Mouse (Mus musculus) cerebral cortex, adult 2 months (tissue): ENCODE data around the gene Slc25a34.

Experiments used
- WGBS: fragments of 180-500 bp; shearing (Covaris S2); methylation state at CpG from one replicate; pipeline ENCODE4 v1.1.7; 2018; 5-methylcytosine and 5-hydroxymethylcytosine counted together

Gene Slc25a34

DNA sequence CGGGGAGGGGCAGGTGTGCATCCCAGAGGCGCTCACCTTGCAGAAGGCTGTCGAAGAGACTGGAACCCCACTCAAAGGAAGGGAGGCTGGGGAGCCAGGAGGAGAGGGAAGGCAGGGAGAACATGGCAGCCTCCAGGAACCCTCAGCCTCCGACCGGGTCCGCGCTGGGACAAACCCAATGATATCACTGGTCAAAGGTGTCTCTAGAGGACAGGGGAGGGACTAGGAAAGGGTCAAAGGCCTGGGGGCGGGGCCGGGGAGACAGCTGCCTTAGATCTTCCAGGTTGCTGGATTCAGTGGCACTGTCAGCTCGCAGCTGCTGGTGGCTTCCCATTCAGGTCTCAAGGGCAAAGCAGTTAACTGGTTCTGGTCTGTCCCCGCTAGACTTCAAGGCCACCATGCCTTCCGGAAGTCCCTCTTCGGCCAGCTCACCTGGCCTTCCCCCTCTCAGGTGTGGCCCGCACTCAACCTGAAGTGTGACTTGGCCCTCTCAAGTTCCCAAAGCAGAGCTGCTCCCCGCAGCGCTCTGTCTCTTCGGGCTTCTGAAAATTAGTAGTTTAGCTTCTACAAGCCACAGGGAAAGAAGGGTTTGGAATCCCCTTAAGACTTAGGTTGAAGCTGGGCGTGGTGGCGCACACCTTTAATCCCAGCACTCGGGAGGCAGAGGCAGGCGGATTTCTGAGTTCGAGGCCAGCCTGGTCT is 5.6 kb downstream of the Slc25a34 start:
- WGBS: 22% methylated on average over 22 of the region's 22 CpGs

DNA sequence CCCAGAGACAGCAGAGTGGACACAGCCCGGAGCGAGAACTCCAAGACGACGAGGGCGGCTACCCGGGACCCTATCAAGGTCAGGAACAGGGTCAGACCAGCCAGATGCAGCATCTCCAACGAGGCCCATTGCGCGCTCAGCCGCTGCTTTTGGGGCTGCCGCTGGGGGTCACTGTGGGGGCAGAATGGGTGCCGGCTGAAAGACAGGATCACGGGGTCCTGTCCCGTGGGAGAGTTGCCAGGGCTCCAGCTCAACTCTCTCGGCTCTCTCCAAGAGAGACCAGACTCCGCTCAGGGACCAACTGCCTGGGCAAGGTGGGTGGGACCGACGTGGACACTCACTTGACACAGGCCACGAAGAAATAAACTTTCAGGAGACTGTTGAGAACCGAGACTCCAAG is 6.3 kb downstream of the Slc25a34 start:
- WGBS: 16% methylated on average over 20 of the region's 20 CpGs

DNA sequence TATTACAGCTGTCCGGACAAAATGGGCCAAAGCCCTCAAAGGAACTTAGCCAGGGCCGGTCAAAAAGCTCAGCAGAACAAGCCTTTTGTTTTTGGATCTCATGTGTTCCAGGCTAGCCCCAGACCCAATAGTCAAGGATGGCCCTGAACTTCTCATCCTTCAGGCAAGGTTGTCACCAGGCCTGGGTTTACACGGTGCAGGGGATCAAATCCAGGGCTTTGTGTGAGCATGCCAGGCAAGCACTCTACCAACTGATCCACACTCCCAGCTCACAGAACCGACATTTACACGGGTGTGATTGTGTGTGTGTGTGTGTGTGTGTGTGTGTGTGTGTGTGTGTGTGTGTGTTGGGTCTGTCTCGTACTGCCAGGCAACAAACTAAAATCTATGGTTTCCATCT is 6.8 kb downstream of the Slc25a34 start:
- WGBS: 79% methylated on average over 6 of the region's 6 CpGs

DNA sequence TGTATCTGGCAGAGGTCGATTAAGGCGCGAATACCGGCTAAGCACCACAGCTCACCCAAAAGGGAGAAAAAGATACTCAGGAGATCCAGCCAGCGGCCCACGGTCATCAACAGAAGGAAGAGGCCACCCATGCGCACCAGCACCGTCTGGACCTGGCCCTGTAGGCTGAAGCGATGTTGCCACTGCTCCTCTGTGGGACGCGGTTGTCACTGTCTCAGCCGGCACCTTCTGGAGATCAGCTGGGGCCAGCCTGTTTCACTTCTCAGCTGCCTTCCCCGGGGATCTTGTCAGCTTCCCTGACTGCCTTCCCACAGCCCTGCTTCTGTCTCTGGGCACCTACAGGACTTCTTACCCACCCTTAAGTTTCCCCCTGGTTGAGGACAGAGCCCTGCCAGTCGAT is 8.7 kb downstream of the Slc25a34 start:
- 79% methylated on average over 14 of the region's 14 CpGs for WGBS

DNA sequence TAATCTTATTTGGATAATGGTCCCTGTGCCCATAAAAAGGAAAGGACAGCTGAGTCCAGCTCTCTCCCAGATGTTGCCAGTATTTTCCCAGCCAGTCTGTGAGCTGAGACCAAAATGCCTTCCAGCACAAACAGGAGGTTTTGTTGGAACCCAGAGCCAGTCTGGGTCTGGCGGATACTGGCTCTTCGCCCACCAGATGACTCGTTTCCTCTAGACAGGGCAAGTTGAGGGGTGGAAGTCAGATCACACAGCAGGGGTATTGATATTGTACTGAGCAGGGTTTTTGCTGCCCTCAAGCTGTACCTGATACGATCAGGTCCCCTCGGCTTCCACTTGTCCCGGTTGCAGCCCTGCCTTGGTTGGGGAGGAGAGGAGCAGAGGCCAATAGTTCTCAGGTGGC is 14.1 kb downstream of the Slc25a34 start:
- WGBS: 76% methylated on average over 6 of the region's 6 CpGs

DNA sequence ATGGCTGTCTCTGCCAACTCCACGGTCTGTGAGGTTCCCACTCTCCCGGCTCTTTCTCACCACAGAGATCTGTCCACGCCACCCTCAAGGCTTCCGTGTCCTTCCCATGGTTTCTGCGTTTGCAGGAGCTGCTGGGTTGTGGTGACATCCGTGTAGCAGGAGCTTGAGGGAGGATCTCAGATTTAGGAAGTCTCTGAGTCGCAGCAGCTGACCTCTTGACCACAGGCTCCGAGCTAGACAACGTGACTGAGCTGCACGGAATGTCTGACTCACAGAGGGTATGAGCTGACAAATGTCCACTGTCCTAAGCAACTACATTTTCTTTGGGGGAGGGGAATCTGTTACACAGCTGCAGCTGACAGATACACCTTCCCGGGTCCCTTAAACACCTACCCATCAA is 17.8 kb downstream of the Slc25a34 start, which contains the start of gene Fblim1:
Gene Fblim1, minus strand, starts transcription at position 236 of the 400 bp plus-strand sequence.
- 88% methylated on average over 11 of the region's 11 CpGs for WGBS

DNA sequence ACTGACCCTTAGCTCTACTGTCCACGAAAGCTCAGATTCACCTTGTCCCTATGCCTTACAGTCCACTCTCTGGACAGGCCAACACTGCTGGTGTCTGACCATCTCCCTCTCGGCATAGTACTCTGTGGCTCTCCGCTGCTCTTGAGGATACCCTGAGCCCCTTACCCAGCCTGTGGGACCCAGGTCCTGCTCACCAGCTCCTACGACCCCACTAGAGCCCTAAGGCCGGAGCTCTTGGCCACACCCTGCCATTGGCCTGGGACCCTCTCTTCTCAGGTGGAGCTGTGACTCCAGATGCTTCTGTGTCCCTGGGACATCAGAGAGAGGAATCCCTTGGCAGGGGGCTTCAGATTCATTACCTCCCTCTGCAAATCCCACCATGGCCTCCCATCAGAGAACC is 18.2 kb downstream of the Slc25a34 start:
- WGBS: 97% methylated on average over 5 of the region's 5 CpGs

DNA sequence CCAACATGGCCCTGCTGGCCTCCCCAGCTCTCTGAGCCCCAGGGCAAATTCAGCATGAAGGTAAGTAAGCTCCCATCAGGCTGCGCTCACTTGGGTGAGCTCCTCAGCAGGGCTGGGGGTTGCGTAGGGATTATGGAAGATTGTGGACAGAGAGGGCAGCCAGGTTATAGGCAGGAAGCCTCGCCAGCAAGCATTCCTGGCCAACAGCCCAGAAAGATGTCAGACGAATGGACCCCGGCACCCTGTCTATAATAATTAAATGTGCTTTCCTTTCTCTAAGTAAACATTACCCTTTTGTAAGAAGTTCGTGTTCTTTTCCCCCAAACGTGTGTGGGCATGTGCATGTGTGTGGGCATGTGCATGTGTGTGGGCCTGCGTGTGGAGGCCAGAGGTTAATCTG is 19.1 kb downstream of the Slc25a34 start:
- 73% methylated on average over 8 of the region's 8 CpGs for WGBS

DNA sequence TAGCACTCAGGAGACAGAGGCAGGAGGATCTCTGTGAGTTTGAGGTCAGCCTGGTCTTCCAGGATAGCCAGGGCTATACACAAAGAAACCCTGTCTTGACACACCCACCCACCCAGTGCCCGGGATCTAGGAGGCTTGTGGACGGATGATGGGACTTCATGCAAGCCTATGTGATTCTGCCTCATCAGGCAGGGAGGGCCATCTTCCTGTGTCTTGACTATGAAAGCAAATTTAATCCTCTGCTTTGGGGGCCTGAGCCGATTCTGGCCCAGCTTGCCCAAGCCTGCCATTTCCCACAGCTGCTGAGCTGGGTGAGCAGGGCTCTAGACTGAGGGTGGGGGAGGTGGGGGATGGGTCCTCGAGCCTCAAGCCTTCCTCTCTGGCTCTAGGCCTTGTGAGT is 19.7 kb downstream of the Slc25a34 start:
- WGBS: 82% methylated on average over 4 of the region's 4 CpGs

DNA sequence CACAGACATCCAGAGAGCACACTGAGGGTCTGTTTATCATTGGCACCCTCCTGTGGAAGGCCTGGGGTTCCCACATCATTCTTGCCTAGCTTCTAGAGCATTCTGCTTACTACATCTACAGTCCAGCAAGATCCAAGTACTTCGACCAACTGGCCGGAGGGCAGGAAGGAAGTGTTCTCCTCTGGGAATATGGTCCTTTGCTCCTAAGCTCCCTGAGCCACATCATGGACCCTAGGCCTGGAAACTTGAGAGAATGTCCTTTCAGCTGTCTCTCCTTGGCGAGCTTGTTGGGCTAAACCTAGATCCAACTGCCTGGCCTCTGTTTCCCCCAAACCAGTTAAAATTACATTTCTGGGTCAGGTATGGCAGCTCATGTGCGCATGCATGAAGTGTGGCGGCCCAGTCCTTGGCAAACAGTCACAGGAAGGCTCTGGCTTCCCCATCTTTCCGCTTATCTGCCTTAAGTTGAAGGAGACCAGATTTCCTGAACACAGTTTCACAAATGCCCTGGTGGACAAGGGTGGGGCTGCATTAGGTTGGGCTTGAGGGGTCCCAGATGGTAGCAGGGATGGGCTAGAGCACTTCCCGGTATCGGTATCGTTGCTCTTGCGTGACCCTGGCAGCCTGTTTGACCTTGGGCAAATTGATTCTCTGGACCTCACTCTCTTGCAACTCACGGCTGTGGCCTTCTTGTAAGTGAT is 20.9 kb downstream of the Slc25a34 start:
- WGBS: 92% methylated on average over 11 of the region's 11 CpGs

DNA sequence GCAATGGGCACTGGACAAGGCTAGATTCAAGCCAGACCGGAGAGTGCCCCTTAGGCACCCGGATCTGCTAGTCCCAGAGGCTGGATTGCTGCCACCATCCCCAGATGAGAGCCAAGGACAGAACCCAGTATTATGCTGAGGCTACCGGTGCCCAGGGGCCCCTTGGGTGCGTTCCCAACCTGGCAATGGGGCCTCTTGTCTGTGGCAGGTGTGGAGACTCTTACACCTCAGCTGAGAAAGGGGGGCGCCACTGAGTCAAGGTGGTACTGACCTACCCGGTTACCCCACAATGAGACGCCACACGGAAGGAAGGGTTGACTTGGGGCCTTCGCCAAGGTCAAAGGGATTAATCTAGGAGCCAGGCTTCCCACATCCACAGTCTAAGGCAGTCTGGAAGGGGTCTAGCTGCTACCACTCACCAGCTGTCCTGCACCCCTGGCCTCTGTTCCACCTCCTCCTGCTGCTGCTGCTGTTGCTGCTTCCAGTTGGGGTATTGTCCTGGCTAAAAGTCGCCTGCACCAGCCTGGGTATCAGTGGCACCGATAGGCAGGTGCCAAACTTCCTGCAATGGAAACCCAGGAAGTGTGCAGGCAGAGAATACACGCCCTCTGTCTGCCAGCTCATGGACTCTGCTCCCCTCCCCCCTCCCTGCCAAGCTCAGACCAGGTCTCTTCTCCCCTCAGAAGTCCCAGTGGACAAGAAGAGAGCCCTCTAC is 22.3 kb downstream of the Slc25a34 start:
- 73% methylated on average over 12 of the region's 12 CpGs for WGBS

DNA sequence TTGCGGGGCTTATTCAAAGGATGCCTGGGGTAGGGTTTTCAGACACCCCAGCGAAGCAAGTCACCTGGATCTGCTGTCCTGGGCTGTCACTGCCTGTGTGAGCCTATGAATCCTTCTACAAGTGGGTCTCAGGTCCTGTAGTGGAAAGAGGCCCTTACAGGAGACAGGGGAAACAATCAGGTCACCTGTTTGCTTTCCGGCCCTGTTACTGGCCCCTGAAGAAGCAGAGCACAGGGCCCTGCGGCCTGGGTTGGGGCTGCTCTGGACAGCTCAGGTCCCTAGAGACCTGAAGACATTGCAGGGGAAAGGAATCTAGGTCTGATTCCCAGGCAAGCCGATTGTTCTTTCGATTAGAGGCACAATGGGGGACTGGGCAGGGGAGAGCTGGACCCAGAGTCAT is 23.3 kb downstream of the Slc25a34 start:
- WGBS: 65% methylated on average over 6 of the region's 6 CpGs

DNA sequence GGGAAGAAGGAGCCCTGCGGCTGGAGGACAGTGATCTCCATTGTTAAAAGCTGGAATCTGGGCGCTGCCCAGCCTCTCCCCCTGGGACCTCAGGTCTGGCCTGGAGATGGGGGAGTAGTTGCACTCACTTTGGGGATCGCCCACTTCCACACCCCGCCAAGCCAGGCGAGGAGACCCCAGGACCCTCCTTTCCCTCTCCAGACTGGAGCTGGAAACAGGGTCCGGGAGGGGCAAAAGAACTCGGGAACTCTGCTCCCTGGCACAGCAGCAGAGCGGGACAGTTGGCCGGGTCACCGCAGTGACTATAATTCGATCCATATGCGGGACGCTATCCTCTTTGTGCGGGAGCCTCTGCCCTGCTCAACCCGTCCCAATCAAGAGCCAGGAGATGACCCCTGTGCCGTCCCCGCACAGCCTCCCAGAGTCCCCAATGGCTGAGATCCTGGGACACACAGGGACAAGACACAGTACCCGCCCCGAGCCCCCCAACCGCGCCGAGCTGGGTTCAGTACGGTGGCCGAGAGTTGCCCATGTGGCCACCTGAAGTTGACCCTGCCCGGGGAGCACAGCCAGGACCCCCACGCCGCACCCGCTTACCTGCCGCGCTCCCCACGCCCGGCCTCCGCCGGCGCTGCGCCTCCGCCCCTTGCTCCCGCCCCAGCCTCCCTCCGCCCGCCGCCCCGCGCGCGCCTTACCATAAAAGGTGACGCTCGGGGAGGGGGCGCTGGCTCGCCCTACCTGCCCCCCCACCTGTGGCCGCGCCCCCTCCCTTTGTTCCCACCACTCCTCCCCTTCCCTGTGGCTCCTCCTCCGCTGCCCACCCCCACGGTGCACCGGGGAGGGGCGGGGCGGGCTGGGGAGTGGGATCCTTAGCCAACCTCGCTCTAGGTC is 24.1 kb downstream of the Slc25a34 start:
- 2% methylated on average over 44 of the region's 57 CpGs for WGBS

DNA sequence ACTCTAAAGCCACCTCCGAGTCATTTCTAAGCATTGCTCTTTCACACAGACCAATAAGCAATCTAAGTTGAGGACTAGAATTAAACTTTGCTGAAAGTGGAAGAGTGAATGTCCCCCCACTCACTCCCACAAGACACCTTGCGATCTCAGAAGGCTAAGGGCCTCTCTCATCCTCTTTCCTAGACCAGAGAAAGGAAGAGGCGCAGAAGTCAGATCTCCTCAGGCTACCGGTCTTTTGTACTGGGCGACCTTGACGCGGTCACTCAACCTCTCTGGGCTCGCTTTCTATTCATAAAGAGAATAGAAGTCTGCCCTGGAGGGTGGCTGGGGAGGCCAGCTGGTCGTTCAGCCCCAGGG is 24.7 kb downstream of the Slc25a34 start:
- 11% methylated on average over 9 of the region's 9 CpGs for WGBS

DNA sequence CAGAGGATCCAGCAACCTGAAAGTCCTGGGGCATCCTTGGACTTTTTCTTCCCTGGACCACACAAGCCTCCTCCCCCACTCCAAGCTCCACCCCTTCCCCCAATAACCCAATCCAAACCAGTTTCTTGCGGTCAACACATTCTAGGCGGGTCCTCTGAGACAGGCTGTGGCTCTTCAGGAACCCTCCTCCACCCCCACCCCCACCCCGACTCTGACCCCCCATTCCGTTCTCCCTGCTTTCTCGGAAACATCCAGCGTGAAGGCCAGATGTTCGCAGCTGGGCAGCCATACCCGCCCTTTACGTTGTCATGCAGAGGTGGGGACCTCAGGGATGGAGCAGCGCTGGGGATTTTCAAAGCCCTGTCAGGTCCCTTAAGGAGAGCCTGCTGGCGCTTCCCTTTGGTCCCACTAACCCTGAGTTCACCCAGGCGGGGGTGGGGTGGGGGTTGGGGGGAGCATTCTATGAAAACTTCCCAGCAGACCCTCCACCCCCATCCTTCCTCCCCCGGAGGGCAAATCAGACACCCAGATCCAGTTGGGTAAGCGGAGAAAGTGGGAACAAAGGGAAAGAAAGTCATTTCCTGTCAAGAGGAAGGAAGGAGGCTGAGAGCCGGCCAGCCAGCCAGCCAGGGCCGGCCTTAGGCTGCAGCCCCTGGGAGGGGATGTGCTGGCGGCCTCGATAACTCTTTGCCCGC is 25.3 kb downstream of the Slc25a34 start:
- 19% methylated on average over 19 of the region's 19 CpGs for WGBS

DNA sequence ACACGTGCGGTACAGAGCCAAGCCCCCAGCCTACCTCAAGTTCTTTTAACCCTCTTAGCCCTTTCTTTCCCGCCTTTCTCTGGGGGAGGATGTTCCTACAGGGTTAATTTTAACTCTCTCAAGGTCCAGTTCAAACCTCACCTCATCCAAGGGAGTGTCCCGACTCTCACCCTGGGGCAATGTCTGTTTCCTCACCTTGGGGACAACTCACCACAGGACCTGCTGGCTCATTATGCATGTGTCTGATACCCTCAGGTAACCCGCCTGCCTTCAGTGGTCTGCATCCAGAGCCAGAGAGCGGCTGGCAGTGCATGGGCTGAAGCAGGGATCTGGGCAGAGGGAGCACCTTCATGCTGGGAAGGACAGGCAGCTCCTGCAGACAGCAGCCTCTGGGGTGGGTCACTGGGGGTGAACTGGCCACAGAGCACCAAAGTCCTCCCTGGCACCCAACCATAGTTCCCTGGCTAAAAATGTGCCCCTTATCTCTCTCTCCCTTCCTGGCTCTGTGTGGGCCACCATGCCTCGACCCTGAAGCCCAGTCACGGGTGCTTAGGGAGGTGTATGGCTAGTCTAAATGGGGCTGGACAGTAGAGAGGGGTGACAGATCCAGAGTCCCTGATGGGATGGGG is 26.8 kb downstream of the Slc25a34 start:
- WGBS: 91% methylated on average over 8 of the region's 8 CpGs

DNA sequence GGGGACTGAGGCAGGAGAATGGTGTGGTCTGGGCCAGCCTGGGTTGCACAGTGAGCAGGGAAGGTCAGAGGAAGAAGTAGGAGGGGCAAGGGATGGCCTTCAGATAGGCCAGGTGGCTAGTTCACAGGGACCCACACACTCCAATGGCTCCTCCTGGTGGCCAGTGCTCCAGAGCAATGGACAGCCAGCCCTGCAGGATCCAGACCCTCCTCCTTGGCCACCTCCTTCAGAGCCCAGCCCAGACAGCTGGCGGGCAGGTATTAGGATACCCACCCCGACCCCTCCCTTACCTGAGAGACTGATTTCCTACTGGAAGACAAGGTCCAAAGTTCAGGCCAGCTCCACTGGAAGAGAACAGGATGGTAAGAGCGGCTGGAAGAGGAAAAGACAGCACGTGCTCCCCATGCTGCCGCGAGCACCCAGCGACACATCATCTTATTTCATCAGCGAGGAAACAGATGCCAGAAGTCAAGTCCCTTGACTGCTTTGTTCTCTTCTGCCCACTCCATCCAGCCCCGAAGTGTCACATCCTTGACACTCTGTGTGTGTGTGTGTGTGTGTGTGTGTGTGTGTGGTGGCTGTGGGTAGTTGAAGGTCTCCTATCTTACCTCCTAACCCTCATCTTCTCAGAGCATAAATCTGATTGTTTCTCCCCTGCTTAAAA is 27.9 kb downstream of the Slc25a34 start:
- WGBS: 90% methylated on average over 9 of the region's 9 CpGs

DNA sequence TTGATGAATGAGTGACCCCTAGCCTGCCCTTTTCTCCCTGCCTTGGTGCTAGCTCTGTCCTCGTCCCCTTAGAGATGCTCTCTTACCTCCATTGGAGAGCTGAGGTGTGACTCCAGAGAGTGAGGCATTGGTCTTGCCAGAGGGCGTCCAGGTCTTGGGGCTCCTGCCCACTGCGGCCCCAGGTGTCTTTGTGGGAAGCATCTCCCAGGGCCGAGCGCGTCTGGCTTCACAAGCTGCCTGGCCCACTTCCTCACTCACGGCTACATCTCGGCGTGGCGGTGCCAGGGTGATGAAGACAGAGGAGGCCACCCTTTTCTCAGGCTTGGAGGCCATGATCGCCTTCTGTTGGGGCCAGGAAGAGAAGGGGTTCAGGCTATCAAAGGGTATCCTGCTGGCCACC is 28.5 kb downstream of the Slc25a34 start:
- WGBS: 96% methylated on average over 11 of the region's 11 CpGs

DNA sequence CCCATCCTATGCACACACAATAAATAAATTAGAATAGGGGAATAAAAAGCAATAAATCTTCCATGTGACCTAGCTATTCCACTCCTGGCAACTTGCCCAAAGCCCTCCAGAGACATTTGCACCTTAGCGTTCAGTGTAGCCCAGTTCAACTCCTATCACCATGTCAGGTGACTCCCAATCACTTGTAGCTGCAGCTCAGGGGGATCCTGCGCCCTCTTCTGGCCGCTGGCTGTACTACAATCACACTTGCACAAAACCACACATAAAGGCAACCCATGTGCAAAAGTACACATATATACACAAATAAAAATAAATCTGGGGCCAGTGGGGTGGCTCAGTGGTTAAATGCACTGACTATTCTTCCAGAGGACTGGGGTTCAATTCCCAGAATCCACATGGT is 32.1 kb downstream of the Slc25a34 start:
- 30% methylated on average over 3 of the region's 3 CpGs for WGBS

DNA sequence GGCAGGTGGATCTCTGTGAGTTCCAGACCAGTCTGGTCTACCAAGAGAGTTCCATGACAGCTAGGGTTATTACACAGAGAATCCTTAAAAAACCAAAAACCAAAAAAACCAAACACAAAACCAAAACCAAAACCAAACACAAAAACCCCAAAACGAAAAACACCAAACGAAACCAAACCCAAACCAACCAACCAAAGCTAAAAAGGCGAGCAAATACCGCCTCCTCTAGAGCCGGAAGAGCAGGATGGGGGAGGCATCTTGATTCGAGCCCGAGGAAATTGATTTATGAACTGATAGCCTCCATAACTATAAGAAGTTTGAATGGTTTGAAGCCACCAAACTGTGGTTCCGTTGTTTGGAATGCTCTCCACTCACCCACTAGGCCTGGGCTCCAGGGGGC is 39.7 kb downstream of the Slc25a34 start:
- WGBS: 95% methylated on average over 8 of the region's 8 CpGs
